ENCODE assay signal across 16 mouse cellular contexts in the genomic region with DNA sequence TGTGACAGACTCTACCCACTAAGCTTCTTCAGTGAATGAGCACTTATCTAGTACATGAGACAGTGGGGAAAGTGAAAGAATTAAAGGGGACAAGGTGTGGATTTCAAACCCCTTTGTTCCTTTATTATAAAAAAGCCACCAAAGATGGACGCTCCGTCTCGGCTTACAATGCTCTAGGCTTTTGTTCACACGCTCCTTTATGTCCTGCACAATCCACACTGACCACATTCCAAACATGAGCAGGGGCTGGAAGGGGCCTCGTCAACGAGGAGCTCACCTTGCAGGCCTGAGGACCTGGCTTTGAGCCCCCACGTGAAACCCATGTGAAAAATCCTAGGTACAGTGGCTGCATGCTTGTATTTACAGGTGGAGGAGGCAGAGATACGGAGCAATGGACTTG. TPM values are rescaled to one million over a fixed set of nuclear protein-coding genes. Genes with fewer than 3 reads are reported as not detected.
A peak's percentile ranks its signal among the peaks of the same experiment; 100 is the strongest.
DNase-seq lines count a peak whose midpoint lies in the region; ATAC-seq and TF ChIP-seq lines count a peak whose summit lies in the region.
"Had no signal": no experiment of that assay in that cellular context is flagged by ENCODE, and none has a peak within 500 bp of the region (broad histone marks: within the 10 kb centered on the region; RNA-seq: fewer than 3 reads in every experiment).

No protein-coding gene starts in this region.

- H3K4me1 ChIP-seq in forebrain, embryonic 13.5 days: peaks cover 15% of the 10 kb centered on the region
- peaks cover 11% of the 10 kb centered on the region for H3K4me1 ChIP-seq in forebrain, embryonic 16.5 days (replicated peaks; ENCODE audit: control insufficient read depth, insufficient read depth, low read length)
- no peaks in the 10 kb centered on the region for H3K4me1 ChIP-seq in lung, embryonic 14.5 days (ENCODE audit: insufficient read depth)
- no peaks in the 10 kb centered on the region for H3K4me1 ChIP-seq in lung, adult 2 months (ENCODE audit: control insufficient read depth, insufficient read depth, low read length)
- H3K4me1 ChIP-seq in testis, adult 2 months (ENCODE audit: control insufficient read depth, insufficient read depth, low read length): no peaks in the 10 kb centered on the region
- H3K4me1 ChIP-seq: megakaryocyte, embryonic 14.5 days had no signal

- no peak for TF ChIP-seq CTCF in lung, embryonic 14.5 days (IDR thresholded peaks at IDR 0.05; ENCODE audit: low read depth)
- TF ChIP-seq CTCF in lung, adult 2 months (IDR thresholded peaks at IDR 0.05; ENCODE audit: insufficient read depth, low read length): no peak
- no peak for TF ChIP-seq CTCF in testis, adult 2 months (IDR thresholded peaks at IDR 0.05; ENCODE audit: control insufficient read depth, insufficient read depth, insufficient replicate concordance, low read depth, low read length)

- peak overlapping the region; percentile 74; the same call in 1 of the 2 replicates for H3K27ac ChIP-seq in forebrain, embryonic 13.5 days
- no peak overlapping the region for H3K27ac ChIP-seq in forebrain, embryonic 16.5 days (ENCODE audit: low read length)
- H3K27ac ChIP-seq in lung, embryonic 14.5 days (ENCODE audit: low read depth): no peak overlapping the region
- H3K27ac ChIP-seq in testis, adult 2 months (ENCODE audit: control insufficient read depth, insufficient read depth, low read depth, low read length): no peak overlapping the region

- ATAC-seq in forebrain, embryonic 13.5 days: no peak
- ATAC-seq in forebrain, embryonic 16.5 days: no peak
- ATAC-seq in lung, embryonic 14.5 days (ENCODE audit: insufficient read depth): peak; percentile 52; the same call in 1 of the 2 replicates
- ATAC-seq: inflammation-experienced regulatory T-cells, adult 6 months; liver, postnatal 0 days had no signal

- H3K9ac ChIP-seq in forebrain, embryonic 13.5 days: no peak overlapping the region
- no peak overlapping the region for H3K9ac ChIP-seq in forebrain, embryonic 16.5 days (replicated peaks; ENCODE audit: low read depth, low read length)
- no peak overlapping the region for H3K9ac ChIP-seq in lung, embryonic 14.5 days
- H3K9ac ChIP-seq: embryonic facial prominence, embryonic 12.5 days; liver, postnatal 0 days had no signal

- no peaks in the 10 kb centered on the region for H3K36me3 ChIP-seq in forebrain, embryonic 13.5 days (ENCODE audit: poor library complexity, severe bottlenecking)
- H3K36me3 ChIP-seq in forebrain, embryonic 16.5 days (ENCODE audit: control insufficient read depth, insufficient read depth): no peaks in the 10 kb centered on the region
- H3K36me3 ChIP-seq in lung, embryonic 14.5 days (ENCODE audit: insufficient read depth): no peaks in the 10 kb centered on the region
- H3K36me3 ChIP-seq in testis, adult 2 months (ENCODE audit: control insufficient read depth, insufficient read depth, low read length): no peaks in the 10 kb centered on the region
- H3K36me3 ChIP-seq: embryonic facial prominence, embryonic 12.5 days had no signal

- H3K9me3 ChIP-seq in forebrain, embryonic 13.5 days (replicated peaks): no peaks in the 10 kb centered on the region
- no peaks in the 10 kb centered on the region for H3K9me3 ChIP-seq in forebrain, embryonic 16.5 days (ENCODE audit: control insufficient read depth, low read length)
- no peaks in the 10 kb centered on the region for H3K9me3 ChIP-seq in lung, embryonic 14.5 days (ENCODE audit: low read depth, low read length)
- H3K9me3 ChIP-seq: embryonic facial prominence, embryonic 12.5 days; megakaryocyte, embryonic 14.5 days had no signal

- 25% methylated on average over 8 of the region's 8 CpGs for WGBS in forebrain, embryonic 13.5 days
- 35% methylated on average over 8 of the region's 8 CpGs for WGBS in forebrain, embryonic 16.5 days
- 59% methylated on average over 8 of the region's 8 CpGs for WGBS in lung, embryonic 14.5 days
- 60% methylated on average over 8 of the region's 8 CpGs for WGBS in lung, adult 2 months

- no peak for TF ChIP-seq POLR2A in lung, adult 2 months (IDR thresholded peaks at IDR 0.05; ENCODE audit: borderline replicate concordance, extremely low read depth, low read depth, low read length)
- TF ChIP-seq POLR2A in testis, adult 2 months (IDR thresholded peaks at IDR 0.05; ENCODE audit: control insufficient read depth, low read depth, low read length): no peak

- H3K4me3 ChIP-seq in forebrain, embryonic 13.5 days: no peak overlapping the region
- H3K4me3 ChIP-seq in forebrain, embryonic 16.5 days (replicated peaks; ENCODE audit: low read length): no peak overlapping the region
- H3K4me3 ChIP-seq in lung, embryonic 14.5 days (ENCODE audit: low read depth, low read length): no peak overlapping the region
- no peak overlapping the region for H3K4me3 ChIP-seq in lung, adult 2 months (replicated peaks; ENCODE audit: extremely low read depth, low read depth, low read length)
- peak overlapping the region; percentile 69; the same call in 1 of the 2 replicates for H3K4me3 ChIP-seq in testis, adult 2 months (ENCODE audit: control insufficient read depth, low read depth, low read length)
- H3K4me3 ChIP-seq: embryonic facial prominence, embryonic 12.5 days; layer of hippocampus, adult 2 months; megakaryocyte, embryonic 14.5 days had no signal

- no peak for DNase-seq in lung, embryonic 14.5 days
- DNase-seq in lung, adult 2 months: no peak
- DNase-seq in testis, postnatal 10 days (ENCODE audit: low spot score): no peak
- no peak for DNase-seq in left cerebral cortex, adult 8-10 months (ENCODE audit: low spot score in 2 of 2)
- DNase-seq: kidney, postnatal 14 days; liver, postnatal 0 days had no signal

- no peaks in the 10 kb centered on the region for H3K27me3 ChIP-seq in forebrain, embryonic 13.5 days
- H3K27me3 ChIP-seq in forebrain, embryonic 16.5 days (replicated peaks; ENCODE audit: control insufficient read depth, insufficient read depth, low read length): no peaks in the 10 kb centered on the region
- no peaks in the 10 kb centered on the region for H3K27me3 ChIP-seq in lung, embryonic 14.5 days (ENCODE audit: insufficient read depth, low read length)
- H3K27me3 ChIP-seq in testis, adult 2 months (ENCODE audit: control insufficient read depth, insufficient read depth, low read length): no peaks in the 10 kb centered on the region
- H3K27me3 ChIP-seq: embryonic facial prominence, embryonic 12.5 days had no signal

- H3K4me2 ChIP-seq in forebrain, embryonic 13.5 days: no peak overlapping the region
- no peak overlapping the region for H3K4me2 ChIP-seq in forebrain, embryonic 16.5 days (ENCODE audit: low read length)
- H3K4me2 ChIP-seq in lung, embryonic 14.5 days: no peak overlapping the region
- H3K4me2 ChIP-seq: embryonic facial prominence, embryonic 12.5 days had no signal

RNA-seq across cellular contexts. Expression of a gene that starts 8.5 kb away (rescaled TPM):
- 0.67 and 0.99 TPM in 2 replicates for polyA plus RNA-seq in forebrain, embryonic 13.5 days (2015; fragmentation: Nextera tagmentation; extraction: Ambion mirVana)
- 1.8 and 2.9 TPM in 2 replicates for polyA plus RNA-seq in forebrain, embryonic 16.5 days (2015; fragmentation: Nextera tagmentation; extraction: Ambion mirVana)
- not detected in 2 replicates for polyA plus RNA-seq in lung, embryonic 14.5 days (2014; fragmentation: Nextera tagmentation; extraction: Ambion mirVana)
- polyA plus RNA-seq in lung, adult 2 months (2012; rRNA removed): 0.97 and 1.0 TPM in 2 replicates
- 0.90 and 1.7 TPM in 2 replicates for polyA plus RNA-seq in testis, adult 2 months (2012; rRNA removed)
- total RNA-seq in left cerebral cortex, adult 8-10 months (2022): 100 to 1,000 TPM; 131 to 169 (median 152) TPM
- total RNA-seq: liver, adult 2 months had no signal
- polyA plus RNA-seq: C2C12; inflammation-experienced regulatory T-cells, adult 6 months; liver, adult 2 months; liver, postnatal 0 days; stomach, embryonic 16.5 days had no signal

RNA-seq across cellular contexts. Expression of a gene that starts 33.9 kb away (rescaled TPM):
- polyA plus RNA-seq in forebrain, embryonic 13.5 days (2015; fragmentation: Nextera tagmentation; extraction: Ambion mirVana): 11.7 and 12.1 TPM in 2 replicates
- 19.5 and 23.0 TPM in 2 replicates for polyA plus RNA-seq in forebrain, embryonic 16.5 days (2015; fragmentation: Nextera tagmentation; extraction: Ambion mirVana)
- 4.0 and 4.6 TPM in 2 replicates for polyA plus RNA-seq in lung, embryonic 14.5 days (2014; fragmentation: Nextera tagmentation; extraction: Ambion mirVana)
- polyA plus RNA-seq in lung, adult 2 months (2012; rRNA removed): 23.7 and 29.1 TPM in 2 replicates
- 300 and 301 TPM in 2 replicates for polyA plus RNA-seq in testis, adult 2 months (2012; rRNA removed)
- total RNA-seq in left cerebral cortex, adult 8-10 months (2022): 10 to 100 TPM; 26.7 to 30.0 (median 27.1) TPM
